Comparison of ENCODE assay signal across 36 mouse cellular contexts in the genomic region with DNA sequence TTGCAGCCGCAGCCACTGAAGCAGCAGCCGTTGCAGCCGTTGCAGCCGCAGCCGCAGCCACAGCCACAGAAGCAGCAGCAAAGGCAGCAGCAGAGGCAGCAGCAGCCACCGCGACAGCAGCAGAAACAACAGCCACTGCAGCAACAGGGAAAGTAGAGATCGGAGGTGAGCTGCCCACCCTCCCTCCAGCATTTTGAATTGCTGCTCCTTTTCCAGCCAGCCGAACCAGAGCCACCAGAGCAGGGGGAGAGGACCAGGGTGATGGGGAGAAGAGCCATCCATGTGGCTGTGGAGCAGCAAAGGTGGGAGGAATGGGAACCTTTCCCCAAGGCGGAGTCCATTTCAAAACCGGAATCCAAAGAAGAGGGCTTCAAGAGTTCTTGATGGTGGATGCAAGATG. TPM values are rescaled to one million over a fixed set of nuclear protein-coding genes. Genes with fewer than 3 reads are reported as not detected.
"Had no signal": no experiment of that assay in that cellular context is flagged by ENCODE, and none has a peak within 500 bp of the region (broad histone marks: within the 10 kb centered on the region; RNA-seq: fewer than 3 reads in every experiment).

No protein-coding gene starts in this region.

- H3K9ac ChIP-seq: heart, embryonic 13.5 days; heart, embryonic 15.5 days; hindbrain, embryonic 12.5 days; hindbrain, embryonic 14.5 days; intestine, embryonic 15.5 days; limb, embryonic 12.5 days; liver, embryonic 13.5 days had no signal

- H3K36me3 ChIP-seq: heart, embryonic 13.5 days; heart, embryonic 15.5 days; hindbrain, embryonic 10.5 days; hindbrain, embryonic 12.5 days; intestine, embryonic 15.5 days; limb, embryonic 10.5 days; limb, embryonic 12.5 days; liver, embryonic 13.5 days had no signal

- H3K4me1 ChIP-seq: hindbrain, embryonic 12.5 days; intestine, embryonic 15.5 days; limb, embryonic 10.5 days; limb, embryonic 12.5 days; liver, embryonic 13.5 days had no signal

- H3K27ac ChIP-seq: gastrocnemius, adult 2 months; heart, embryonic 13.5 days; heart, embryonic 15.5 days; hindbrain, embryonic 10.5 days; hindbrain, embryonic 12.5 days; hindbrain, embryonic 14.5 days; intestine, embryonic 15.5 days; layer of hippocampus, adult 2 months; left cerebral cortex, adult 2 months; limb, embryonic 10.5 days; limb, embryonic 12.5 days; liver, embryonic 13.5 days had no signal

- ATAC-seq: hindbrain, embryonic 16.5 days; inflammation-experienced regulatory T-cells, adult 6 months; intestine, embryonic 15.5 days; intestine, postnatal 0 days had no signal

- H3K9me3 ChIP-seq: heart, embryonic 13.5 days; heart, embryonic 15.5 days; hindbrain, embryonic 10.5 days; hindbrain, embryonic 12.5 days; intestine, embryonic 15.5 days; limb, embryonic 10.5 days; limb, embryonic 12.5 days; liver, embryonic 13.5 days had no signal

- H3K4me3 ChIP-seq: gastrocnemius, adult 2 months; heart, embryonic 13.5 days; heart, embryonic 15.5 days; hindbrain, embryonic 10.5 days; hindbrain, embryonic 12.5 days; intestine, embryonic 15.5 days; layer of hippocampus, adult 2 months; left cerebral cortex, adult 2 months; limb, embryonic 10.5 days; limb, embryonic 12.5 days; liver, embryonic 13.5 days had no signal

- H3K27me3 ChIP-seq: heart, embryonic 15.5 days; hindbrain, embryonic 12.5 days; intestine, embryonic 15.5 days; limb, embryonic 12.5 days had no signal

- H3K4me2 ChIP-seq: heart, embryonic 11.5 days; hindbrain, embryonic 12.5 days; hindbrain, embryonic 14.5 days; intestine, embryonic 15.5 days; limb, embryonic 12.5 days; liver, embryonic 11.5 days; liver, embryonic 13.5 days had no signal

- DNase-seq: gastrocnemius, adult 2 months; gastrocnemius, postnatal 10 days; gastrocnemius, postnatal 25 days; heart, adult 18-20 months; heart, postnatal 14 days; heart, postnatal 36 days; kidney, adult 18-20 months; kidney, adult 8-10 months; kidney, postnatal 10 days; kidney, postnatal 25 days; kidney, postnatal 4 days; liver; liver, embryonic 13.5 days had no signal

RNA-seq across cellular contexts. Expression of gene Fam170b, which starts 2.4 kb away (rescaled TPM):
- total RNA-seq: gastrocnemius, adult 2 months; gastrocnemius, postnatal 10 days; gastrocnemius, postnatal 25 days; gastrocnemius, postnatal 4 days; granulocyte monocyte progenitor cell, adult 5-6 weeks; heart, adult 18-20 months; heart, adult 8-10 months; heart, postnatal 14 days; layer of hippocampus, adult 2 months; layer of hippocampus, postnatal 10 days; layer of hippocampus, postnatal 25 days; left cerebral cortex, adult 2 months; left cerebral cortex, postnatal 14 days; left cerebral cortex, postnatal 36 days had no signal
- polyA plus RNA-seq: heart, embryonic 11.5 days; hindbrain, embryonic 10.5 days; hindbrain, embryonic 12.5 days; hindbrain, embryonic 14.5 days; hindbrain, embryonic 16.5 days; inflammation-experienced regulatory T-cells, adult 6 months; intestine, postnatal 0 days; limb, embryonic 12.5 days; limb, embryonic 14.5 days; liver, embryonic 11.5 days; liver, embryonic 13.5 days had no signal

RNA-seq across cellular contexts. Expression of gene Vstm4, which starts 20.4 kb away (rescaled TPM):
- total RNA-seq: granulocyte monocyte progenitor cell, adult 5-6 weeks had no signal
- polyA plus RNA-seq: inflammation-experienced regulatory T-cells, adult 6 months had no signal

RNA-seq across cellular contexts. Expression of gene Tmem273, which starts 50.4 kb away (rescaled TPM):
- total RNA-seq: gastrocnemius, postnatal 25 days had no signal
